Mouse (Mus musculus) testis, adult 2 months (tissue): ENCODE data around the gene Tff1. TPM values are rescaled to one million over a fixed set of nuclear protein-coding genes. Genes with fewer than 3 reads are reported as not detected.
A peak's percentile ranks its signal among the peaks of the same experiment; 100 is the strongest.

Experiments
- H3K27ac ChIP-seq: fragments of 200-500 bp; 2 replicates; pipeline ENCODE4 v1.5.1; 2012; ENCODE audit warnings: low read depth, low read length; ENCODE audit not compliant: control insufficient read depth, insufficient read depth
- H3K27me3 ChIP-seq: fragments of 200-500 bp; 2 replicates; pipeline ENCODE4 v1.6.1; 2012; ENCODE audit warnings: mild to moderate bottlenecking, low read length, moderate library complexity; ENCODE audit not compliant: control insufficient read depth, insufficient read depth
- H3K36me3 ChIP-seq: fragments of 200-500 bp; 2 replicates; pipeline ENCODE4 v1.6.1; 2012; ENCODE audit warnings: mild to moderate bottlenecking, low read length; ENCODE audit not compliant: control insufficient read depth, insufficient read depth
- H3K4me1 ChIP-seq: fragments of 200-500 bp; 2 replicates; pipeline ENCODE4 v1.6.1; 2012; ENCODE audit warnings: low read length; ENCODE audit not compliant: control insufficient read depth, insufficient read depth
- H3K4me3 ChIP-seq: fragments of 200-500 bp; 2 replicates; pipeline ENCODE4 v1.5.1; 2012; ENCODE audit warnings: low read depth, mild to moderate bottlenecking, low read length, moderate library complexity, mixed read lengths; ENCODE audit not compliant: control insufficient read depth
- CTCF ChIP-seq: fragments of 200-500 bp; IDR thresholded peaks from 2 replicates; pipeline ENCODE4 v1.5.1; 2012; ENCODE audit warnings: low read depth, mild to moderate bottlenecking, inconsistent platforms, low read length, moderate library complexity; ENCODE audit not compliant: control insufficient read depth, insufficient read depth, insufficient replicate concordance
- POLR2A ChIP-seq: fragments of 200-500 bp; IDR thresholded peaks from 2 replicates; pipeline ENCODE4 v1.6.1; 2012; ENCODE audit warnings: low read depth, mild to moderate bottlenecking, inconsistent platforms, low read length, moderate library complexity; ENCODE audit not compliant: control insufficient read depth
- polyA plus RNA-seq: library from polyadenylated mRNA; depleted of rRNA; stranded (reverse); fragments of >200 nt; gene quantifications from 2 replicates; pipeline ENCODE4 v1.2.3, GENCODE M21; 2012

The Tff1 gene
- polyA plus RNA-seq, 1 experiment, result 0.16 TPM

- Histone ChIP-seq H3K27ac (no peak overlapping the region), H3K36me3 (no peaks in the 10 kb centered on the region), H3K27me3 (no peaks in the 10 kb centered on the region), H3K4me3 (no peak overlapping the region), H3K4me1 (no peaks in the 10 kb centered on the region)
- TF ChIP-seq CTCF (no peak), POLR2A (no peak)
Observed at GRCm38 (mm10) chr17:31152966-31153499, 12.0 kb downstream of the Tff1 start.

GRCm38 (mm10) chr17:31152512-31152911, 12.6 kb downstream of the Tff1 start:
- no peak overlapping the region for H3K4me3 ChIP-seq
- TF ChIP-seq POLR2A (no peak), CTCF (no peak)
- H3K36me3 ChIP-seq, result no peaks in the 10 kb centered on the region
- no peak overlapping the region for H3K27ac ChIP-seq
- H3K4me1 ChIP-seq, result no peaks in the 10 kb centered on the region
- no peaks in the 10 kb centered on the region for H3K27me3 ChIP-seq

GRCm38 (mm10) chr17:31145998-31146397, 19.1 kb downstream of the Tff1 start:
- no peak for TF ChIP-seq POLR2A
- TF ChIP-seq CTCF, result no peak

GRCm38 (mm10) chr17:31144040-31145037, 20.7 kb downstream of the Tff1 start, which contains the start of gene Tff2:
Gene Tff2 (minus strand): TSS chr17:31144282.
- TF ChIP-seq CTCF, result no peak
- TF ChIP-seq POLR2A, result no peak

More at GRCm38 (mm10) chr17:31145998-31146397, 19.1 kb downstream of the Tff1 start:
- Histone ChIP-seq H3K36me3 (no peaks in the 10 kb centered on the region), H3K4me3 (no peak overlapping the region), H3K27me3 (no peaks in the 10 kb centered on the region), H3K4me1 (peaks cover 2% of the 10 kb centered on the region; the same call in 1 of the 2 replicates), H3K27ac (no peak overlapping the region)

GRCm38 (mm10) chr17:31142116-31142515, 23.0 kb downstream of the Tff1 start:
- H3K27ac ChIP-seq, result no peak overlapping the region
- TF ChIP-seq POLR2A (no peak), CTCF (no peak)
- H3K4me3 ChIP-seq, result no peak overlapping the region
- H3K36me3 ChIP-seq, result no peaks in the 10 kb centered on the region
- peaks cover 2% of the 10 kb centered on the region; the same call in 1 of the 2 replicates for H3K4me1 ChIP-seq
- no peaks in the 10 kb centered on the region for H3K27me3 ChIP-seq

More at GRCm38 (mm10) chr17:31144040-31145037, 20.7 kb downstream of the Tff1 start, which contains the start of gene Tff2:
- Histone ChIP-seq H3K27ac (no peak within 1 kb of the TSS), H3K27me3 (no peaks in the 10 kb centered on the region), H3K4me1 (peaks cover 2% of the 10 kb centered on the region; the same call in 1 of the 2 replicates), H3K4me3 (no peak within 1 kb of the TSS), H3K36me3 (no peaks in the 10 kb centered on the region)

- H3K27me3 ChIP-seq, result no peaks in the 10 kb centered on the region
- TF ChIP-seq POLR2A, result no peak
- peak; percentile 71; the same call in 1 of the 2 replicates for TF ChIP-seq CTCF
- no peak overlapping the region for H3K4me3 ChIP-seq
- no peaks in the 10 kb centered on the region; the same call in 1 of the 2 replicates for H3K4me1 ChIP-seq
- no peaks in the 10 kb centered on the region for H3K36me3 ChIP-seq
- H3K27ac ChIP-seq, result no peak overlapping the region
Observed at GRCm38 (mm10) chr17:31138398-31138797, 26.7 kb downstream of the Tff1 start.

- H3K4me1 ChIP-seq, result no peaks in the 10 kb centered on the region; the same call in 1 of the 2 replicates
- H3K27me3 ChIP-seq, result no peaks in the 10 kb centered on the region
- H3K4me3 ChIP-seq, result no peak overlapping the region
- H3K36me3 ChIP-seq, result no peaks in the 10 kb centered on the region
- no peak overlapping the region for H3K27ac ChIP-seq
- TF ChIP-seq CTCF (no peak), POLR2A (no peak)
Observed at GRCm38 (mm10) chr17:31136821-31137220, 28.3 kb downstream of the Tff1 start.
